Mouse (Mus musculus) liver, embryonic 15.5 days (tissue): ENCODE measurements around the gene Ube2k. TPM values are rescaled to one million over a fixed set of nuclear protein-coding genes. Genes with fewer than 3 reads are reported as not detected.

Source experiments
- ATAC-seq: fragments of 200-750 bp; cut with Nextera tagmentation; 2 replicates; pipeline ENCODE4 v1.8.0; 2017; ENCODE audit warnings: moderate number of reproducible peaks, mild to moderate bottlenecking, moderate library complexity; ENCODE audit not compliant: insufficient read depth
- H3K27ac ChIP-seq: fragments of 300-500 bp; sonication (generic); replicated peaks from 2 replicates; pipeline ENCODE4 v1.5.1; 2015; ENCODE audit warnings: mild to moderate bottlenecking, inconsistent platforms
- H3K27me3 ChIP-seq: fragments of 300-500 bp; sonication (generic); 2 replicates; pipeline ENCODE4 v1.6.1; 2015; ENCODE audit warnings: mild to moderate bottlenecking, inconsistent platforms
- H3K36me3 ChIP-seq: fragments of 300-500 bp; sonication (generic); replicated peaks from 2 replicates; pipeline ENCODE4 v1.6.1; 2015; ENCODE audit warnings: moderate library complexity, mild to moderate bottlenecking, inconsistent platforms
- H3K4me1 ChIP-seq: fragments of 300-500 bp; sonication (generic); replicated peaks from 2 replicates; pipeline ENCODE4 v1.6.1; 2015; ENCODE audit warnings: inconsistent platforms
- H3K4me2 ChIP-seq: fragments of 300-500 bp; sonication (generic); 2 replicates; pipeline ENCODE4 v1.6.1; 2015; ENCODE audit warnings: moderate library complexity, mild to moderate bottlenecking, inconsistent platforms
- H3K4me3 ChIP-seq: fragments of 300-500 bp; sonication (generic); replicated peaks from 2 replicates; pipeline ENCODE4 v1.5.1; 2015; ENCODE audit warnings: mild to moderate bottlenecking, inconsistent platforms
- H3K9ac ChIP-seq: fragments of 300-500 bp; sonication (generic); 2 replicates; pipeline ENCODE4 v1.6.1; 2015; ENCODE audit warnings: moderate library complexity, mild to moderate bottlenecking, inconsistent platforms
- H3K9me3 ChIP-seq: fragments of 300-500 bp; sonication (generic); replicated peaks from 2 replicates; pipeline ENCODE4 v1.6.1; 2016; ENCODE audit warnings: inconsistent platforms
- WGBS: fragments of 180-500 bp; shearing (Covaris S2); methylation state at CpG from one replicate; pipeline ENCODE4 v1.1.7; 2015; ENCODE audit warnings: mixed read lengths; ENCODE audit not compliant: insufficient replicate concordance; 5-methylcytosine and 5-hydroxymethylcytosine counted together
- polyA plus RNA-seq: library from polyadenylated mRNA; unstranded; fragments of >200 nt; fragmentation: Nextera tagmentation; extraction: Ambion mirVana; gene quantifications from 2 replicates; pipeline ENCODE4 v1.2.1, GENCODE M21; 2015

The Ube2k gene
- polyA plus RNA-seq, 1 experiment from 2014 or later, result 81.5 TPM

GRCm38 (mm10) chr5:65586291-65586690, 49.3 kb downstream of the Ube2k start:
- Histone ChIP-seq H3K27ac (no peak overlapping the region), H3K4me1 (no peaks in the 10 kb centered on the region), H3K9me3 (no peaks in the 10 kb centered on the region), H3K9ac (no peak overlapping the region), H3K4me2 (no peak overlapping the region), H3K36me3 (peaks cover 35% of the 10 kb centered on the region), H3K4me3 (no peak overlapping the region), H3K27me3 (no peaks in the 10 kb centered on the region)
- WGBS, result 76% methylated on average over 5 of the region's 5 CpGs
- ATAC-seq, result peak; percentile 66

- Histone ChIP-seq H3K9ac (no peak overlapping the region), H3K4me3 (no peak overlapping the region), H3K27me3 (no peaks in the 10 kb centered on the region), H3K27ac (no peak overlapping the region), H3K4me2 (no peak overlapping the region), H3K36me3 (peaks cover 40% of the 10 kb centered on the region), H3K4me1 (no peaks in the 10 kb centered on the region), H3K9me3 (no peaks in the 10 kb centered on the region)
- no peak for ATAC-seq
- WGBS, result 26% methylated on average over 1 of the region's 1 CpGs
These were observed 53.2 kb downstream of the Ube2k start for GRCm38 (mm10) chr5:65590199-65590598.

DNA sequence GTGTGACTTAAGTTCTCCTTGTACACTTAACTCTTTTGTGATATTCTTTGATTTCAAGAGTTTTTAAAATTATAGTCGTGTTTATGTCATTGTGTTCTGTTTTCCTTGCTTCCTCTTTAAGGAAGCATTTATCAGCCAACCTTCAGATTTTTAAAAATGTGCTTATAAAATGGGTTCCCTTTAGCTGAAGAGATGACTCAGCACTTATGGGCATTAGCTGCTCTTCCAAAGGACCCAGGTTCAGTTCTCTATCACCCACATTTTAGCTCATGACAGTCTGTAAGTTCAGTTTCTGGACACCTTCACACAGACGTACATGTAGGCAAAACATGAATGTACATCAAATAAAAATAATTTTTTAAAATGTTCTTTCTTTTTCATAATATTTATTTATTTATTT, 55.4 kb downstream of the Ube2k start:
- 56% methylated on average over 2 of the region's 2 CpGs for WGBS
- ATAC-seq, result no peak
- H3K9me3 ChIP-seq, result no peaks in the 10 kb centered on the region
- no peaks in the 10 kb centered on the region for H3K27me3 ChIP-seq
- H3K4me2 ChIP-seq, result no peak overlapping the region
- H3K4me1 ChIP-seq, result no peaks in the 10 kb centered on the region
- no peak overlapping the region for H3K4me3 ChIP-seq
- no peak overlapping the region for H3K27ac ChIP-seq
- H3K36me3 ChIP-seq, result peaks cover 39% of the 10 kb centered on the region
- no peak overlapping the region for H3K9ac ChIP-seq

DNA sequence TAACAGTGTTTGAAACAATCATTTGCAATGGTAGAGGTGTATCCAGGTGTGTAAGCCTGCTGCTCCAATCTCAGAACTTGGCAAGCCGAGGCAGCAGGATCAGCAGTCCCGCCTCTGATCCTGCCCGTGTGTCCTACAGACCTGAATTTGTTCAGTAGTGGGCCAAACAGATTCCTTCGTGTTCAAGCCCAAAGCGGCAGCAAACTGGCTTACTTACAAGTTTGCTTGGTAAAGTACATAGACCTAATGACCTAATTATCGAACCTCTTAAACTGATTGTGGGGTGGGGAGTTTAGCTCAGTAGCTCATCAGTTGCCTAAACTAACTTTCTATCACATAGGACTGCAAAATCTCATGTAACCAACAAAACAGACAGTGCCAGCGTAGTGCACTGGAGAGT, 62.6 kb downstream of the Ube2k start:
- Histone ChIP-seq H3K4me2 (no peak overlapping the region), H3K27ac (no peak overlapping the region), H3K4me3 (no peak overlapping the region), H3K9me3 (no peaks in the 10 kb centered on the region), H3K27me3 (no peaks in the 10 kb centered on the region), H3K36me3 (peaks cover 43% of the 10 kb centered on the region), H3K9ac (no peak overlapping the region), H3K4me1 (no peaks in the 10 kb centered on the region)
- no peak for ATAC-seq
- 82% methylated on average over 7 of the region's 7 CpGs for WGBS

GRCm38 (mm10) chr5:65606820-65607219, 69.8 kb downstream of the Ube2k start:
- H3K4me3 ChIP-seq, result no peak overlapping the region
- peaks cover 36% of the 10 kb centered on the region for H3K36me3 ChIP-seq
- no peak for ATAC-seq
- no peak overlapping the region for H3K4me2 ChIP-seq
- no peaks in the 10 kb centered on the region for H3K27me3 ChIP-seq
- H3K4me1 ChIP-seq, result no peaks in the 10 kb centered on the region; the same call in 1 of the 2 replicates
- no peak overlapping the region for H3K9ac ChIP-seq
- WGBS, result 85% methylated on average over 1 of the region's 1 CpGs
- no peak overlapping the region for H3K27ac ChIP-seq
- no peaks in the 10 kb centered on the region for H3K9me3 ChIP-seq

DNA sequence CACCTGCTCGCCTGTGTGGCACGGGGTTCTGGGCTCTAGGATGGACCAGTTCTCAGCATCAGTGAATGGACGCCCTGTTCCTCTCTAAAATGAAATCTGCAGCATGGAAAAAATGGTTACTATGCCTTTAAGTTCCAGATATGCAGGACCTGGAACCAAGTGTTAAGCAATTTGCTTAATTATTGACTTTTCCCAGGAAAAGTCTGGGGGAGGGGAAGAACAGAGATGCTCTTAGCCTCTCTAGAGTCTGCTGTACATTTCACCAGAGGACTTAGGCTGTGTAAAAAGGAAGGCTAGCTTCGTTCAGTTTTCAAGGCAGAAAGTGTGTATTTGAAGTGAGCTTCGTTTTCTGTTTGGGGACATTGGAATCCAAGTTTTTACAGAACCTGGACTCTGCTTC, 72.7 kb downstream of the Ube2k start:
- peak; percentile 43; the same call in 1 of the 2 replicates for ATAC-seq
- 70% methylated on average over 5 of the region's 5 CpGs for WGBS
- peaks cover 56% of the 10 kb centered on the region for H3K36me3 ChIP-seq

GRCm38 (mm10) chr5:65610541-65610940, 73.5 kb downstream of the Ube2k start:
- Histone ChIP-seq H3K4me3 (no peak overlapping the region), H3K27me3 (no peaks in the 10 kb centered on the region), H3K36me3 (peaks cover 63% of the 10 kb centered on the region), H3K4me1 (no peaks in the 10 kb centered on the region; the same call in 1 of the 2 replicates), H3K9me3 (no peaks in the 10 kb centered on the region), H3K27ac (no peak overlapping the region), H3K9ac (no peak overlapping the region), H3K4me2 (no peak overlapping the region)
- no peak for ATAC-seq
- WGBS, result 83% methylated on average over 4 of the region's 4 CpGs

More for the DNA sequence above, 72.7 kb downstream of the Ube2k start:
- H3K4me1 ChIP-seq, result no peaks in the 10 kb centered on the region; the same call in 1 of the 2 replicates
- H3K9ac ChIP-seq, result no peak overlapping the region
- H3K27me3 ChIP-seq, result no peaks in the 10 kb centered on the region
- H3K4me3 ChIP-seq, result no peak overlapping the region
- no peak overlapping the region for H3K4me2 ChIP-seq
- no peak overlapping the region for H3K27ac ChIP-seq
- no peaks in the 10 kb centered on the region for H3K9me3 ChIP-seq

- H3K36me3 ChIP-seq, result peaks cover 79% of the 10 kb centered on the region
- H3K4me1 ChIP-seq, result no peaks in the 10 kb centered on the region; the same call in 1 of the 2 replicates
- H3K27ac ChIP-seq, result no peak overlapping the region
- H3K9me3 ChIP-seq, result no peaks in the 10 kb centered on the region
- H3K9ac ChIP-seq, result no peak overlapping the region
- WGBS, result 54% methylated on average over 9 of the region's 9 CpGs
- H3K4me2 ChIP-seq, result no peak overlapping the region
- H3K27me3 ChIP-seq, result no peaks in the 10 kb centered on the region
- H3K4me3 ChIP-seq, result no peak overlapping the region
- no peak for ATAC-seq
These were observed 76.3 kb downstream of the Ube2k start for GRCm38 (mm10) chr5:65613152-65613924.

GRCm38 (mm10) chr5:65624340-65624739, 87.3 kb downstream of the Ube2k start:
- Histone ChIP-seq H3K4me2 (no peak overlapping the region), H3K9ac (no peak overlapping the region), H3K4me3 (no peak overlapping the region), H3K4me1 (no peaks in the 10 kb centered on the region; the same call in 1 of the 2 replicates), H3K36me3 (peaks cover 72% of the 10 kb centered on the region), H3K9me3 (no peaks in the 10 kb centered on the region), H3K27ac (no peak overlapping the region), H3K27me3 (no peaks in the 10 kb centered on the region)
- ATAC-seq, result peak; percentile 67

- Histone ChIP-seq H3K4me1 (no peaks in the 10 kb centered on the region), H3K4me2 (no peak overlapping the region), H3K9me3 (no peaks in the 10 kb centered on the region), H3K4me3 (no peak overlapping the region), H3K27me3 (no peaks in the 10 kb centered on the region), H3K9ac (no peak overlapping the region), H3K27ac (no peak overlapping the region), H3K36me3 (peaks cover 74% of the 10 kb centered on the region)
- 91% methylated on average over 1 of the region's 1 CpGs for WGBS
- ATAC-seq, result no peak
These were observed 101.9 kb downstream of the Ube2k start for GRCm38 (mm10) chr5:65638896-65639295.
